Mouse (Mus musculus) adrenal gland, postnatal 4 days (tissue): ENCODE data around the gene Vmn2r28. TPM values are rescaled to one million over a fixed set of nuclear protein-coding genes. Genes with fewer than 3 reads are reported as not detected.
"Not testable (repeated sequence)": the region's sequence is repeated elsewhere in the genome, so short reads cannot be mapped to it uniquely, and the experiment has no call there.

Source experiments
- DNase-seq, 2 experiments: peaks; one replicate each; pipeline ENCODE4 v3.0.0; 2021 to 2022; ENCODE audit warnings: low spot score in 2 of 2, mixed read lengths in 2 of 2
- long read RNA-seq, 2 experiments: library from polyadenylated mRNA; stranded (forward); transcript quantifications; one replicate each; pipeline ENCODE4 v2.0.0; 2021
- total RNA-seq, 2 experiments: library from RNA; stranded (reverse); gene quantifications; 2 replicates each; pipeline ENCODE4 v1.2.3; 2021

The Vmn2r28 gene
- not detected for total RNA-seq
- long read RNA-seq, experiment 1, result 0 reads
- long read RNA-seq, experiment 2, result 0 reads

DNA sequence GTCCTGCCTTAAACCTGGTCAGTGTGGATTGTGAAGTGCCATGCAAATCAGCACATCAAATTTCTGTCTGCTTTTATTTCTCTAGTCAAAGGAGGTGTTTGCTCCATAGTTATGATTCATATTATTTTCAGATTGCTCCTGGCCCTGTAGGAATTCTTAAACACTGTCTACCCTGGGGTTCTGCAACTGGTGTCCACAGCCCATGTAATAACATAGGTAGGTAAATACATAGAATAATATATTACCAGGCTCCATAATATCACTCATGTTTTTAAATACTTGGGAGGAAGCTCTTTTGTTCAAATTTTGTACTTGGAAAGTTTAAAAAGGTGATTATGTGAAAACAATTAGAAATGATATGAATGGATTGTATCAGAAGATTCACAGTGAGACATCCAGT, at the start of gene Vmn2r28:
Gene Vmn2r28, minus strand, starts transcription at position 101 of the 400 bp plus-strand sequence.
- not testable (repeated sequence) for DNase-seq

GRCm38 (mm10) chr7:5540770-5541436, 47.1 kb upstream of the Vmn2r28 start:
- DNase-seq, result not testable (repeated sequence)

DNA sequence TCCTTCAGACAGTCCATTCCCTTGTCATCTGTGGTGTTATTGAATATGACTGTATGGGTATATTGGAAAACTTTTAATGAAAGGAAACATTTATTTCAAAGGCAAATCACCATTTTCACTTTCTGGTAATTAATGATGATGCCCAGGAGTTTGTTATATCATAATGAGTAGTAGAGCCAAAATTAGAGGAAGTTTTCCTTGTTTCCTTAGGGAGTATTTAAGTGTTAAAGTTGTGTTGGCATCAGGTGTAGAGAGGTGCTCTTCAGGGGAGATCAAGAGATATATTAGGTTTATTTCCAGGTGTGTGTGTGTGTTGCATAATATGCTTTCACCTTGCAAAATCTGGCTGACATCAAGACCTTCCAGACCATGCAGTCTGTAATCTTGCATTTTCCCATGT, 37.1 kb downstream of the Vmn2r28 start, which contains the start of gene Vmn1r59:
Gene Vmn1r59, minus strand, starts transcription at position 101 of the 400 bp plus-strand sequence.
- no peak for DNase-seq

DNA sequence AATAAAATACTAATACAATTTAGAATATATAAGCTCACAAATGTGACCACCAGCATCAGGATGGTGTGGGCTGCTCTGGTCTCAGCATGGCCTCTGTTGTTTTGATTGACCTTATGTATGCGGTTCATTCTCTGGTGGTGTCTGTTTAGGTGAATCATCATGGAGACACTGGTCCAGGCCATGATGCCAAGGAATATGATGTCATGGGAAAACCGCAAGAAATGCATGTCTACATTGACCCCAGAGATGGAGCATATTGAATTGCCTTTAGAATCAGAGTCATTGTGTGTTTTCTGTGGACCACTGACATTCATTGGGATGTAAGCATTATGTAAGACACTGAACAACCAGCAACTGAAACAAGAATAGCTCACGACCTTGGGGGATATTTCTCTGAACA, 39.7 kb downstream of the Vmn2r28 start:
- DNase-seq, result not testable (repeated sequence)

DNA sequence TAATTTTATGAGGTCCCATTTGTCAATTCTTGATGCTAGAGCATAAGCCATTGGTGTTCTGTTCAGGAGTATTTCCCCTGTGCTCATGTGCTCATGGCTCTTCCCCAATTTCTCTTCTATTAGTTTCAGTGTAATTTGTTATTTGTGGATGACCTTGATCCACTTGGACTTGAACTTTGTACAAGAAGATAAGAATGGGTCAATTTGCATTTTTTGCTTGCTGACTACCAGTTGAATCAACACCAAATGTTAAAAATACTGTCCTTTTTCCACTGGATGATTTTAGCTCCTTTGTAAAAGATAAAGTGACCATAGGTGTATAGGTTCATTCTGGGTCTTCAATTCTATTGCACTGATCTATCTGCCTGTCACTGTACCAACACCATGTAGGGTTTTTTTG, 45.1 kb downstream of the Vmn2r28 start:
- no peak for DNase-seq

Other genes starting within 250 kb of the Vmn2r28 start
- gene Gm5065, start 143.4 kb downstream of the Vmn2r28 start, total RNA-seq, result not detected
- gene Nlrp2, start 142.9 kb downstream of the Vmn2r28 start, total RNA-seq, result not detected
- not detected for gene Vmn1r58, start 80.6 kb downstream of the Vmn2r28 start, total RNA-seq
- not detected for gene Vmn1r59, start 37.2 kb downstream of the Vmn2r28 start, total RNA-seq
- not detected for gene Vmn1r60, start 53.4 kb upstream of the Vmn2r28 start, total RNA-seq
- not detected for gene Vmn1r61, start 119.3 kb upstream of the Vmn2r28 start, total RNA-seq
- not detected for gene Vmn1r62, start 179.7 kb upstream of the Vmn2r28 start, total RNA-seq